Mouse (Mus musculus): ENCODE results near the gene Fcor. TPM values are rescaled to one million over a fixed set of nuclear protein-coding genes. Genes with fewer than 3 reads are reported as not detected.

Fcor gene
- total RNA-seq, 1 experiment from 2014 or later, result 4.3 TPM

- ATAC-seq (replicated peaks; ENCODE audit: insufficient number of reproducible peaks, low FRiP score, low TSS enrichment, poor library complexity, severe bottlenecking), result no peak
Observed at GRCm38 (mm10) chr8:3676993-3677579, 4.9 kb upstream of the Fcor start.

- ATAC-seq (replicated peaks; ENCODE audit: insufficient number of reproducible peaks, low FRiP score, low TSS enrichment, poor library complexity, severe bottlenecking), result peak; percentile 81
Observed at GRCm38 (mm10) chr8:3676131-3676992, 4.2 kb upstream of the Fcor start, which contains the start of gene Trappc5. TSS of gene Trappc5 (plus strand) at chr8:3676299.

GRCm38 (mm10) chr8:3674671-3675070 lies 2.5 kb upstream of the Fcor start:
- no peak for ATAC-seq (replicated peaks; ENCODE audit: insufficient number of reproducible peaks, low FRiP score, low TSS enrichment, poor library complexity, severe bottlenecking)

GRCm38 (mm10) chr8:3670388-3670787 lies 1.8 kb downstream of the Fcor start:
- ATAC-seq (replicated peaks; ENCODE audit: insufficient number of reproducible peaks, low FRiP score, low TSS enrichment, poor library complexity, severe bottlenecking), result no peak; the same call in 1 of the 2 replicates

GRCm38 (mm10) chr8:3665507-3665906 lies 6.7 kb downstream of the Fcor start, which contains the start of gene Mcemp1:
TSS of gene Mcemp1 (plus strand) at chr8:3665754.
- ATAC-seq (replicated peaks; ENCODE audit: insufficient number of reproducible peaks, low FRiP score, low TSS enrichment, poor library complexity, severe bottlenecking), result peak; percentile 66

- peak; percentile 84 for ATAC-seq (replicated peaks; ENCODE audit: insufficient number of reproducible peaks, low FRiP score, low TSS enrichment, poor library complexity, severe bottlenecking)
Observed at GRCm38 (mm10) chr8:3664405-3664804, 7.8 kb downstream of the Fcor start.

- ATAC-seq (replicated peaks; ENCODE audit: insufficient number of reproducible peaks, low FRiP score, low TSS enrichment, poor library complexity, severe bottlenecking), result peak; percentile 70
Observed at GRCm38 (mm10) chr8:3660889-3661288, 11.3 kb downstream of the Fcor start.

- no peak for ATAC-seq (replicated peaks; ENCODE audit: insufficient number of reproducible peaks, low FRiP score, low TSS enrichment, poor library complexity, severe bottlenecking)
Observed at GRCm38 (mm10) chr8:3656725-3657381, 15.3 kb downstream of the Fcor start.

- no peak for ATAC-seq (replicated peaks; ENCODE audit: insufficient number of reproducible peaks, low FRiP score, low TSS enrichment, poor library complexity, severe bottlenecking)
Observed at GRCm38 (mm10) chr8:3655526-3655925, 16.6 kb downstream of the Fcor start, which contains the start of gene Retn. TSS of gene Retn (plus strand) at chr8:3655770.

- no peak for ATAC-seq (replicated peaks; ENCODE audit: insufficient number of reproducible peaks, low FRiP score, low TSS enrichment, poor library complexity, severe bottlenecking)
Observed at GRCm38 (mm10) chr8:3654726-3655508, 17.2 kb downstream of the Fcor start.

- no peak for ATAC-seq (replicated peaks; ENCODE audit: insufficient number of reproducible peaks, low FRiP score, low TSS enrichment, poor library complexity, severe bottlenecking)
Observed at GRCm38 (mm10) chr8:3652845-3653244, 19.3 kb downstream of the Fcor start.

GRCm38 (mm10) chr8:3648990-3649389 lies 23.2 kb downstream of the Fcor start:
- no peak; the same call in 1 of the 2 replicates for ATAC-seq (replicated peaks; ENCODE audit: insufficient number of reproducible peaks, low FRiP score, low TSS enrichment, poor library complexity, severe bottlenecking)

- peak; percentile 51 for ATAC-seq (replicated peaks; ENCODE audit: insufficient number of reproducible peaks, low FRiP score, low TSS enrichment, poor library complexity, severe bottlenecking)
Observed at GRCm38 (mm10) chr8:3648268-3648667, 23.9 kb downstream of the Fcor start.

GRCm38 (mm10) chr8:3647561-3647960 lies 24.6 kb downstream of the Fcor start:
- no peak for ATAC-seq (replicated peaks; ENCODE audit: insufficient number of reproducible peaks, low FRiP score, low TSS enrichment, poor library complexity, severe bottlenecking)

- no peak for ATAC-seq (replicated peaks; ENCODE audit: insufficient number of reproducible peaks, low FRiP score, low TSS enrichment, poor library complexity, severe bottlenecking)
Observed at GRCm38 (mm10) chr8:3646824-3647531, 25.2 kb downstream of the Fcor start.

- peak; percentile 93 for ATAC-seq (replicated peaks; ENCODE audit: insufficient number of reproducible peaks, low FRiP score, low TSS enrichment, poor library complexity, severe bottlenecking)
Observed at GRCm38 (mm10) chr8:3645804-3646203, 26.4 kb downstream of the Fcor start.

GRCm38 (mm10) chr8:3631478-3631875 lies 40.7 kb downstream of the Fcor start:
- ATAC-seq (replicated peaks; ENCODE audit: insufficient number of reproducible peaks, low FRiP score, low TSS enrichment, poor library complexity, severe bottlenecking), result peak; percentile 25; the same call in 1 of the 2 replicates

All from monocyte, adult 5-6 weeks (primary cell).